Mouse (Mus musculus): ENCODE measurements at regions not wholly inside any gene's neighbourhood (a gene's known extent, or its start where the extent isn't known, plus 50 kb on each side); places are given as distances from the start of the nearest gene placed in this dataset.

DNA sequence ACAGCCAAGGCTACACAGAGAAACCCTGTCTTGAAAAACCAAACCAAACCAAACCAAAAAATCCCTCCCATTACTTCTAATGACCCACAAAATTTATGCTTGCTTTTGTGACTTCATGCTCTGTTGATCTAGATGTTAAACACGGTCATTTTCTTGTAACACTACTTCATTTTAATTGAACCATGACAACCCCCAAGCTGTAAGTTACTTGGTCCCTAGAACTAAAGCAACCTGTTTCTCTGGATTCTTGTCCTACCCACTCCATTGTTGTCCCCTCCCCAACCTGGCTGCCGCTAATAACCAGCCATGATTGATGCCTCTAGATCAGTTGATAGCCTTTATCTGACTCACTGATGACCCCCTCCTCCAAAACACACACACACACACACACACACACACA, 63.0 kb upstream of the Tmem45b start:
- ATAC-seq (replicated peaks; ENCODE audit: low FRiP score, low TSS enrichment, poor library complexity, severe bottlenecking): no peak

All from megakaryocyte-erythroid progenitor cell, adult 5-6 weeks (primary cell).